Mouse (Mus musculus): ENCODE measurements around the gene 4930451I11Rik.

The 4930451I11Rik gene

GRCm38 (mm10) chr7:126831539-126831938, at the start of gene 4930451I11Rik:
4930451I11Rik (minus strand) TSS chr7:126831639.
- DNase-seq (ENCODE audit: low spot score): no peak

- DNase-seq (ENCODE audit: low spot score): no peak
Measured at GRCm38 (mm10) chr7:126881040-126881439, 49.6 kb upstream of the 4930451I11Rik start.

DNA sequence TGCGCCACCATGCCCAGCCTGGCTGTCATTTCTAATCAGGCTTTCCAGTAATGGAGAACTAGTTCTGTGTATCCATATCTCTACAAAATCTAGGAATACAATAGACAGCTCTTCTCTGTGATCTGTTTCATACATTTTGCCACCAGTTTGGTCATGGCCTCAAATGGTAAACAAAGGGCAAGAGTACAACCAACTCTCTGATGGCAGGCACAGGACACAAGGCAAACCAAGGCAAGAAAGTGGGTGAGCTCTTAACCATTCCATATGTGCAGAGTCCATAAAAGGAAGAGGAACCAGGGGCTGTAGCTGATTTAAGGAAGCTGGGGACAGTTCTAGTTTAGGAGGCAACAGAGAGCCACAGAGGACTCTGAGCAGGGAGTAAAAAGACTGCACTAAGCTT, 45.8 kb upstream of the 4930451I11Rik start:
- no peak for DNase-seq (ENCODE audit: low spot score)

DNA sequence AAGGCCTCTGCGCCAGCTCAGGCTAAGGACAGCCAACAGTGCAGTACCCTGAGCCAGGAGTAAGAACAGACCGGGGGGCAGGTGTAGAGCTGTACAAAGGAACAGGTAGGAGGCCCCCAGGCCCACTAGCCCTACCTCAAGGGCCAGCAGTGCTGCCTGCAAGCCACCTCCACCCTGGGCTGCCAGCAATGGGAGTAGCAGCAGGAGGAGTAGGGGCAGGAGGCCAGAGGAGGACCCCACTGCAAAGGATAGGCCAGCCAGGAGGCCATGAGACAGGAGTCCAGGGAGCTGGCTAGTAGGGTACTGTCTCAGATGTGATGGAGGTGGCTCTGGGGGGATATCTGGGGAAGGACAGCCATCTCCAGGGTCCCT, 39.1 kb upstream of the 4930451I11Rik start:
- no peak for DNase-seq (ENCODE audit: low spot score)

DNA sequence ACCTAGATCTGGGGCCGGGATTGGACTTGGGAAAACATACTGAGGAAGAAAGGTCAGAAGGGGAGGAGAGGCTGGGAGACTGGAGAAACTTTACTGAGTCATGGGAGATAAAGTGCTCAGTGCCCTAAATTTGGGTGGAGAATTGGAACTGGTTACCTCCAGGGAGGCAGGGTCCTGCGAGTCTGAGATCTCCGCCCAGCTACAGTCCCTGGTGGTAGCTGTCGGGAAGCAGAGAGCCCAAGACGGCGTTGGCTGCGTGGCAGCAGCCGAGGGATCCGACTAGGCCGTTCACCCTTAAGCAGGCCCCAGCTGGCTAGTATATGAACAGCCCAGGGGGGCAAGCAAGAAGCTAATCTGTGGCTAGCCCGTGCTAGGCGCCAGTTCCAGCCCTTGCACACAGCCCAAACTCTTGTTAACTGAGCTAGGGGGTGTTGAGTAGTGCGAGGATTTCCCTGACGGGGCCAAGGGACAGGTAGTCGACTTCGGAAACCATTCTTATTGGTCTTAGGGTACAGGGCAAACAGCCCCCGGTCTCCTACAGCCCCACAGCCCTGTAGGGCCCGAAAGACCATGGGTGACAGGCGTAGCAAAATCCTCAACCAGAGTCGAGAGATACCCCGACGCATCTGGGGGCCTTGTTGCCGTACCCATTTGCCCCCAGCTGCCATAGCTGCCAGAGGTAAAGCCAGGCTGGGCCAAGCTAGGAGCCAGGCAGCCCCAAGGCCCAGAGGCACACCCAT, 38.5 kb upstream of the 4930451I11Rik start:
- no peak for DNase-seq (ENCODE audit: low spot score)

DNA sequence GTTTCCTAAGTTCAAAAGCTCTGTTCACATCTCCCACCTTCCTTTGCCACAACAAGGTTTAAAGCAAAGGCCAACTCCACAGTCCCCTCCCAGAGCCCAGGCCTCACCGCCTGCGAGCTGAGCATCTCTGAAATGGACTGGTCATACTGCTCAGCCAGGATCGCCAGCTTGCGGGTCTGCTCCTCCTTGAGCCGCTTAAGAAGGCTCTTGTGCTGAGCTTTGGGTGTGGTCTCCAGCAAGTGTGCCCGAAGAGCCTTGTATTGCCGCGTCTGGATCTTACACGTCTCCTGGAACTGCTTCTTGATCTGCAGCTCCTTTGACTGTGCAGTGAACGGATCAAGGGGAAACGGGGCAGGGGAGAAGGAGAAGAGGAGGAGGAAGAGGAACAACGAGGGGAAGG, 36.6 kb upstream of the 4930451I11Rik start:
- DNase-seq (ENCODE audit: low spot score): no peak

DNA sequence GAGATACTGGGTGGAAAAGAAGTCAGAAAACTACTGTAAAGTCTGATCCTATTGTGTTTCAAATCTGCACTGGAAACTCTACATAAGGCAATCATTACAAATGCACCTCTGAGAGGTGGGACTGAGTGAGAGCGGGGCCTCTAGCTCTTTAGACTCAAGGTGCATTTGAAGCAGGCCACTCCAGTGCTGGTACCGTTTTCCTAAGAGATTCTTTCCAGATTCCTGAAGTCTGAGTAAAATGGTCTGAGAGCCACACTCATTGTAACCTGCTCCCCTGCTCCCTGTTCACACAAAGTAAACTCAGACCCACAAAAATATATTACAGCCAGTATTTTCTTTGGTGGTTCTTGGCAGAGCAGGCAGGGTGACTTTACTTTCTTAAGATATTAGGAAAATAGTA, 36.1 kb upstream of the 4930451I11Rik start:
- no peak for DNase-seq (ENCODE audit: low spot score)

DNA sequence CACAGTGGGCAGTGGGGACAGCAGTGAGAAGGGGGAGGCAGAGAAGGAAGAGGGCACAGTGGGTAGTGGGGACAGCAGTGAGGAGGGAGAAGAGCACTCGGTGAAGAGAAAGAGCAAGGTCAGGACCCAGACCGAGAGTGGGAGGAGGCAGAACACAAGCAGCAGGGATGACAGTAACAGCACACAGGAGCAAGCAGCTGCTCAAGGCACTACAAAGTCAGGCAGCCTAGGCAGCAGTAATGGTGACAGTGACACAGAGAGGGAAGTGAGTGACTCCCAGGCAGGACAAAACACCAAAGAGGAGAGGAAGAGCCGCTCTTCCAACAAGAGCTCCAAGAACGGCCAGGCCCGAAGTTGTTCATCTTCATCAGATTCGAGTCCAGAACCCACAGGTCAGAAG, 32.4 kb upstream of the 4930451I11Rik start:
- no peak for DNase-seq (ENCODE audit: low spot score)

DNA sequence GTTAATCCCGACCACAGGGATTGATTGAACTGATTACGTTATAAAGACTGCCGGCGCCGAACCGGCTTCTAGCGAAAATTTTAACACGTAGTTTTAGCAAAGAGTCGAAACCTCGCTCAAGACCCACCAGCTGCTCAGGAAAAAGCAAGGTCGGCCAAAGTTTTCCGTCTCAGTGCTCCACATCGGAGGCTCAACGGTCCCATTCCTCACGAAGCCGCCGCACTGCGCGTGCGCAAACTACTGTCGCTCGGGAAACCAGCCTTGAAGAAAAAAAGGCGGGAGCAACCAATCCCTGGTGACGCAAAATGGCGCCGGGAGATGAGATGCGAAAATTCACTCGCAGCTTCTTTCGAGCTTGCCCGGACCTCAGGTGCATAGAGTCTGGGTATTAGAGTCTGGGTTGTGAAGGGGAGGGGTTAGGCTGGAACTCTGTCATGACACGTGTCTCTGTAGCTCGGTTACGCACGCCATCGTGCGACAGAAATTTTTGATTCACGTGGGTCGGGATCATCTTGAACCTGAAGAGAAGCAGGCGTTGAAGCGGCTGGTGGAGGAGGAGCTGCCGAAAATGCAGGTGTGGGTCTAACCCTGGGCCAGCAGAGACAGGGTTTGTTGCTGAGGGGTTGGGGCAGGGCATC, 30.8 kb upstream of the 4930451I11Rik start, which contains the start of gene Ino80e:
Gene Ino80e, minus strand, starts transcription at position 231 of the 638 bp plus-strand sequence.
- DNase-seq (ENCODE audit: low spot score): peak; percentile 95

DNA sequence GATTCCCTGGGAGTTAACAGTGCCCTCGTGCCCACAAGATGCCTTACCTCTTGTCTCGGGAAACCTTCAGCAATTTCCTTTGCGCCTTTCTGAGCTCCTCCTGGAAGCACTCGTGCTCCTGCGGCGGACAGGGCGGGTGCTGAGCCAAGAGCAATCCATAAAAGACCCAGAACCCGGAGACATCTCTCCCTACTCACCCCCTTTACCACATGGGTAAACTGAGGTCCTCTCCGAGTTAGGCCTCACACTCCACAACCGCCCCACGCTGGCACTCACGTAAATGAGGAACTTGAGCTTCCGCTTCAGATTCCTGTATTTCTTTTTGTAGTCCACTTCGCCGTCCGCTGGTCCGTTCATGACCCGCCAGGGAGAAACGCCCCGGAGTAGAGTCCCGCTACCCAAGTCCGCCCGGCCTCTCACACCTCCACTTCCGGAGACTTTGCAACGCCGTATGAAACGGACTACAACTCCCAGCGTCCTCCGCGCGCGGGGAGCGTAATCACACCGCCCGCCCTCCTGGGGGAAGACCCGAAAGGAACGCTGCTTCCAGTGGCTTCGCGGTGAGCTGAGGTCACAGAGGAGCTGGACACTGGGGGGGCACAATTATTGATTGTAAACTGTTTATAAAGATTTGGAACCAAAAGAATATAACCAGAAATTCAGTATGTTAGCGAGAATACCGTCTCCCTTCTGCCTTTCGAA, 30.1 kb upstream of the 4930451I11Rik start, which contains the start of gene Hirip3:
Gene Hirip3, plus strand, starts transcription at position 544 of the 702 bp plus-strand sequence.
- peak; percentile 93 for DNase-seq (ENCODE audit: low spot score)

- no peak for DNase-seq (ENCODE audit: low spot score)
Measured at GRCm38 (mm10) chr7:126860987-126861386, 29.5 kb upstream of the 4930451I11Rik start.

- no peak for DNase-seq (ENCODE audit: low spot score)
Measured at GRCm38 (mm10) chr7:126856741-126857420, 25.4 kb upstream of the 4930451I11Rik start.

DNA sequence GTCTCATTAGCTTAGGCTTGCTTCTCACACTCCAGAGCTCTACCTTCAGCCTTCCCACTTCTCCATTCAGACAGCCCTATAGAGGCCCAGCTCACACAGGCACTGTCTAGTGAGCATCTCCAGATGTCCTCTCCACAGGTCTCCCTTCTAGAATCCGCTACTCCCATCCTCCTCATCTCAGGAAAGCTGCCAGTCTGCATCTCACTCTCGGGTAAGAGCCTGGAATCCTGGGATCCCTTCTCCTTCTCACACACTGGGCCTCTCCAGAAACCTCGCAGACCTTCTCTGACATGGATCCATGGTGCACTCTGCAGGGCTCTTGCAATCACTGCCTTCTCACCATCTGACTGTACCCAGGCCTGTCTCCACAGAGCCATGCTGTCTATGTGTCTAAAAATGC, 24.2 kb upstream of the 4930451I11Rik start:
- no peak for DNase-seq (ENCODE audit: low spot score)

- no peak for DNase-seq (ENCODE audit: low spot score)
Measured at GRCm38 (mm10) chr7:126853454-126853853, 22.0 kb upstream of the 4930451I11Rik start.

DNA sequence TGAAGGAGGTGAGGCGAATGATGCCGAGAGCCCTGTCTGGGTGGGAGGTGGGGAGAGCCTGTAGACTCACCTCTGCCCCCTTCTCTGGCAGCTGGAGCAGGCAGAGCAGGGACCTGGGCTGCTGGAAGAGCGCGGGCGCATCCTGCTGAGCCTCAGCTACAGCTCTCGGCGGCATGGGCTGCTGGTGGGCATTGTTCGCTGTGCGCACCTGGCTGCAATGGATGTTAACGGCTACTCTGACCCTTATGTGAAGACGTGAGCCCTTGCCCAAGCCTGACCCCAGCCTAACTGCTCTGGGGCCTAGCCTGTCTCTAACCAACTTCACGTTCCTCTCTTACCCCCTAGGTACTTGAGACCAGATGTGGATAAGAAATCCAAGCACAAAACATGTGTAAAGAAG, 19.8 kb upstream of the 4930451I11Rik start:
- DNase-seq (ENCODE audit: low spot score): no peak

GRCm38 (mm10) chr7:126850161-126850560, 18.7 kb upstream of the 4930451I11Rik start:
- no peak for DNase-seq (ENCODE audit: low spot score)

DNA sequence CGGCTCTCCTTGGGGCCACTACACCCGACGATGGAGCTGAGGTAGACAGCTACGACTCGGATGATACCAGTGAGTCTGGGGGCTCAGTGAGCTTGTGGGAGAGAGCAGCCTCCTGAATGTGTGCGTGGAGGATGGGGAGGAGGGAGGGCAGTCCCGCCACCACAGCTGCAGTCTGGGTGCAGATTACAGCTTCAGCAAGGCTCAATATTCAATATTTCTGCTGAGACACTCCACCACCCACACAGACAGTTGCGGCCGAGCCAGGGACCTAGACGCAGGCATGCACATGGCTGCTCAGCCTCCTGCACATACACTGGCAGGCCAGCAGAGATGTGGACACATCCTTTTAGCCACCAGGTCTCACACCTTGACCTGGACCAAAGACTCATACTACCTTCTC, 17.4 kb upstream of the 4930451I11Rik start:
- DNase-seq (ENCODE audit: low spot score): no peak

DNA sequence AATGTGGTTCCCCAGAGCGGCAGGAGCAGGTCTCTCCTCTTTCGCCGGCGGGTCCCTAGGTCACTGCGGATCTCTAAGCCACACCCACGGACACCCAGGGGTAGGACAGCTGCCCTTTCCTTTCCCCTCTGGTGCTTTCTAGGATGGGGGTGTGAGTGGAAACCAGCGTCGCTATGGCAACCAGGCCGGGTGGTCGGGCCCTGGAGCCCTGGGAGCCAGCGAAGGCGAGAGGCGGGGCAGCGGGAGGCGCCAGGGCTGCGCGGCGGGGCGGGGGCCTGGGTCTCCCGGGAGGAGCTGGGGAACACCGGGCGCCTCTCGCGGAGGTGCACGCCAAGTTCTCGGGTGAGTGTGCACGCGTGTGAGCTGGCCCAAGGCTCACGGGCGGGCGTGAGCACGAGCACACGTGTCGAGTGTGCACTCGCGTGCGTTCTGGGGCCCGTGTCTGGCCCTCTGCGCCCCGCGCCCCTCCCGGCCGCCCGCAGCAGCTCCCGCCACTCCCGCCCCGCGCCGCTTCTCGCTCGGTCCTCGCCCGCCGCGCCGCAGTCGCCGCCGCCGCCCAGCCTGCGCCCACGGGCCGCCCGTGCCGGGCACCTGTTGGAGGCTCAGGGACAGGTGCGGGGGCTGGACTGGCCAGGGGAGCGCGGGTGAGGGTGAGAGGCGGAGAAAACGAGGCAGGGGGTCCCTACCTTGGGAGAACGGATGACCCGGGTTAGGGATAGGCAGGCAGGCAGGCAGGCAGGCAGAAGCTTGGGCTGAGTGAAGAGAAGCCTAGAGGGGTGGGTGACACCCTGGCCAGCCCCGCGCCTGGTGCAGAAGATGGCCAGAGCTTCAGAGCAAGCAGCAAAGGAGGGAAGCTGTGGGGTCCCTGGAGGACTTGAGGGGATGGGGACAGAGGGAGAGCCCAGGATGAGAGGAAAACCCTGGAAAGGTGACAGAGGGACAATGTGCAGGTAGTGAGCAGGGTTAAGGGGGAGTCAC, 16.3 kb upstream of the 4930451I11Rik start:
- DNase-seq (ENCODE audit: low spot score): no peak

DNA sequence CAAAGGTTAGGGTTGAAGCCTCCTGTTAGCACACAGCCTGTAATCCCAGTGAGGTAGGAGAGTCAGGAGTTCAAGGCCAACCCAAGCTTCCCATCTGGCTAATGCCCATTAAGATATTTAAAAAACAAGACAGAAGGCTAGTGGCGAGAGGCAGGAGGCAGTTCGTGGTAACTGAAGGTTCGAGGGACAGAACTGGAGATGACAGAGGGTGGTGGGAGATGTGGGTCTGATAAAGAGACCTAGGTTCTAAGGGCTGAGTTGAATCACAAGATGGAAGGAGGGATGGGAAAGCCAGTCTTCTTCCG, 15.6 kb upstream of the 4930451I11Rik start, which contains the start of gene Doc2a:
Gene Doc2a, plus strand, starts transcription at position 301 of the 305 bp plus-strand sequence.
- no peak for DNase-seq (ENCODE audit: low spot score)

- no peak for DNase-seq (ENCODE audit: low spot score)
Measured at GRCm38 (mm10) chr7:126845516-126845915, 14.1 kb upstream of the 4930451I11Rik start.

GRCm38 (mm10) chr7:126843276-126843675, 11.8 kb upstream of the 4930451I11Rik start:
- DNase-seq (ENCODE audit: low spot score): no peak

Data from layer of hippocampus, adult 11-12 months (tissue).